Mouse (Mus musculus) embryonic facial prominence, embryonic 10.5 days (tissue): ENCODE measurements at regions not wholly inside any gene's neighbourhood (a gene's known extent, or its start where the extent isn't known, plus 50 kb on each side); places are given as distances from the start of the nearest gene placed in this dataset.

Experiments
- DNase-seq: peaks from one replicate; pipeline ENCODE4 v3.0.0-alpha.2; 2017; ENCODE audit warnings: low spot score
- H3K27ac ChIP-seq: fragments of 300-500 bp; sonication (generic); replicated peaks from 2 replicates; pipeline ENCODE4 v1.5.1; 2016; ENCODE audit warnings: mild to moderate bottlenecking
- H3K27me3 ChIP-seq: fragments of 300-500 bp; sonication (generic); replicated peaks from 2 replicates; pipeline ENCODE4 v1.6.1; 2016; ENCODE audit warnings: low read depth, mild to moderate bottlenecking; ENCODE audit not compliant: poor library complexity, severe bottlenecking
- H3K36me3 ChIP-seq: fragments of 300-500 bp; sonication (generic); replicated peaks from 2 replicates; pipeline ENCODE4 v1.6.1; 2016; ENCODE audit warnings: mild to moderate bottlenecking, moderate library complexity
- H3K4me1 ChIP-seq: fragments of 300-500 bp; sonication (generic); 2 replicates; pipeline ENCODE4 v1.6.1; 2016
- H3K4me3 ChIP-seq: fragments of 300-500 bp; sonication (generic); 2 replicates; pipeline ENCODE4 v1.5.1; 2016; ENCODE audit warnings: mild to moderate bottlenecking, moderate library complexity
- H3K9me3 ChIP-seq: fragments of 300-500 bp; sonication (generic); 2 replicates; pipeline ENCODE4 v1.6.1; 2016; ENCODE audit warnings: mild to moderate bottlenecking
- WGBS: fragments of 180-500 bp; shearing (Covaris S2); methylation state at CpG from one replicate; pipeline ENCODE4 v1.1.7; 2016; 5-methylcytosine and 5-hydroxymethylcytosine counted together

DNA sequence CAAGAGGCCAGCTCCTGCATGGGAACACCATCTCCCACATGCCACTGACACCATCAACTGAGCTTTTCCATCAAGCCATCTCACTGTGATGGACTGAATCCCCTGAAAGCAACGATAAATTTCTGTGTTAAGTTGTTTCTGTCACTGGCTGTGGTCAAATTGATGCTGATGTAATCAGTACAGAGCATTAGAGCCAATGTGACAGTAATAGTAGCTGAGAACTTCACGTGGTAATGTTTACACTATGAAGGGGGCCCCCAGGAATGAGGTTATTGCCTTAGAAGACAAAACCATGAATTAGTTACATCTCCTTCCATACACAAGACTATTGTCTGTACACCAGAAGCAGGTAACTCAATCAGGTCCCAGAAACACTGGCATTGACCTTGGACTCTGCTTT is 264.5 kb downstream of the Trib2 start:
- Histone ChIP-seq H3K36me3 (no peaks in the 10 kb centered on the region), H3K4me3 (no peak overlapping the region), H3K27me3 (no peaks in the 10 kb centered on the region), H3K27ac (no peak overlapping the region), H3K4me1 (no peaks in the 10 kb centered on the region), H3K9me3 (no peaks in the 10 kb centered on the region)
- DNase-seq = no peak
- WGBS = 79% methylated on average over 2 of the region's 2 CpGs

DNA sequence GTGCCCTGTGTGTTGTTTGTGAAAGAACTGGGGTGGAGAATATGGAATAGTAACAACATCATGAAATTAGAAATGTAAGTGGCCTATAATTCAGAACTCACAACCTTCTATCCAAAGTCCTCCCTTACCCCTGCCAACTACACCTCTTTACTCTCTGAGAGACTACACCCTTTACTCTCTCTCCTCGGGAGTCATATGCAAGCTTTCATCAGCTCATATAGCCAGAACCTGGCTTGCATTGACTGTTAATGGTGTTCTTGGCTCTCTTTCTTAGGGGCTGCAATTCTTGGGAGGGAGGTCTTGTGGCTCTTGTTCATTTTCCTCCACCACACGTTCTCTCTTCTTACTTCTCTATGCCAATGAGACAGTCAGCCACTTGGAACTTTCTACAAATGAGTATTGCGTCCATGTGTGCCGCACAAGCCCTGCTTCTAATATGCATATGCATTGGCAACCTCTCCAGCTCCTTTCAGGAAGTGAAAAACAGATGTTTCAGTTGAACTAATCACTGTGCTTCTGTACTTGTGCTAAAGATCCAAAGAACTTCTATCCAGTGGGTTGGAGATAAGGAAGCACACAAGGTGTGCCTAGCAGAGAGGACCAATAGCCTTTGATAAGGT is 265.3 kb downstream of the Trib2 start:
- H3K27me3 ChIP-seq = no peaks in the 10 kb centered on the region
- no peaks in the 10 kb centered on the region for H3K9me3 ChIP-seq
- WGBS = 67% methylated on average over 4 of the region's 4 CpGs
- H3K27ac ChIP-seq = no peak overlapping the region
- no peak for DNase-seq
- no peaks in the 10 kb centered on the region for H3K36me3 ChIP-seq
- no peak overlapping the region for H3K4me3 ChIP-seq
- H3K4me1 ChIP-seq = no peaks in the 10 kb centered on the region

DNA sequence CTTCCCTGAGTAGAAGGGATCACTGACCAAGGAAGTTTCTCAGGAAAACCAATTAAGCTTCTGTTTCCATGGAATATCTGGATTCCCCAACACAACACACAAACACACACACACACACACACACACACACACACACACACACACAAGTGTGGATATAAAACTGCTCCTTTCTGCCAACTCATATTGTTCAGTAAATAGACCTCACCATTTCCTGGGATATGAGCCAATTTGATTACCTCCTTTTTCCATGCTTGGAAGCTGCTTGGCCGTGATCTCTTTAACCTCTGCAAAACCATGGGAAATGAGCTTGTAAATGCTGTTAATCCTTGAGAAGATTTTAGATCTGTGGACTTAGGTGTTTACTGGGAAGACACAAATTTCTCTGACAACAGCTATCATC is 272.4 kb downstream of the Trib2 start:
- no peaks in the 10 kb centered on the region for H3K36me3 ChIP-seq
- no peaks in the 10 kb centered on the region for H3K27me3 ChIP-seq
- H3K4me1 ChIP-seq = no peaks in the 10 kb centered on the region
- H3K27ac ChIP-seq = no peak overlapping the region
- no peak overlapping the region for H3K4me3 ChIP-seq
- WGBS = 85% methylated on average over 1 of the region's 1 CpGs
- no peaks in the 10 kb centered on the region for H3K9me3 ChIP-seq
- DNase-seq = no peak

DNA sequence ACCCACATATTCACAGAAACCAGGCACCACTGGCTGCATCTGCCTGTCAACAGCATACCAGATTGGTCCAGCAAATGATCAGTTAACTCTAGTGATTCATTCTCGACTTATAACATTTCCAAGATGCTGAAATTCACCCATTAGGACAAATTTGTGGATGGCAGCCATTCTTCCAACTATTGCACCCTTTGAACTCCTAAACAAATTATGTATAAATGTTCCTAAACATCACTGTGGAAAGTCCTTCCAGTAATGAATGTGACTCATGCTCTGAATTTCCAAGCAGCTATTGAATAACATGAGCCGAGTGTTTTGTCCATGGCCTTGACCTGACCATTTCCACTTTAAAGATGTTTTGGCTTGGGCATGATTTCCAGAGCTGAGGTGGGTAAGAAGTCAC is 274.2 kb downstream of the Trib2 start:
- Histone ChIP-seq H3K27ac (no peak overlapping the region), H3K36me3 (no peaks in the 10 kb centered on the region), H3K27me3 (no peaks in the 10 kb centered on the region), H3K4me3 (no peak overlapping the region), H3K9me3 (no peaks in the 10 kb centered on the region), H3K4me1 (no peaks in the 10 kb centered on the region)
- WGBS = 81% methylated on average over 2 of the region's 2 CpGs
- DNase-seq = no peak

DNA sequence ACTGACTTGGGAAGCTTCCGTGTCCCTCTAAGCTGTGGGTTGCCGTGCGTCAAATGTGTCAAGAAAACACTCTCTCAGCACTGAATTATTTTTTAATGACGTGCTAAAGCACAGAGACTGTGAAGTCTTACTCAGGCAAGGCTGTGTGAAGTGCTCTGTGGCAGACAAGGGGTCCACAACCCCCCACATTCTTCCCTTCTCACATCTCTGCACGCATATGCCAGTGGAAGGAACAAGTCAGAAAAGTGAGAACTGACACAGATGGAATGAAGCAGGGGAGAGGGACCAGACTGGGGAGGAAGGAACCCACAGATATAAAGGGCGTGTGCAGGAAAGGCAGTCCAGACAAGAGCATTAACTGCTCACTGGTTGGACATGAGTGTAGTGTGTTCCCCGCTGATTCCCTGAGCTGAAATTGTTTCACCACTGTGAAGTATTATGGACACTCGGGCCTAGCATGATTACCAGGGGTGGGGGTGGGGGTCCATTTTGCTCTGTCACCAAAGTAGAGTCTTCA is 279.8 kb downstream of the Trib2 start:
- 0 out of 2 replicates have a peak, but pooled peaks cover under 1% of the 10 kb centered on the region for H3K4me1 ChIP-seq
- H3K4me3 ChIP-seq = no peak overlapping the region
- no peak overlapping the region for H3K27ac ChIP-seq
- H3K9me3 ChIP-seq = no peaks in the 10 kb centered on the region
- 83% methylated on average over 8 of the region's 8 CpGs for WGBS
- H3K27me3 ChIP-seq = no peaks in the 10 kb centered on the region
- no peak for DNase-seq
- no peaks in the 10 kb centered on the region for H3K36me3 ChIP-seq

DNA sequence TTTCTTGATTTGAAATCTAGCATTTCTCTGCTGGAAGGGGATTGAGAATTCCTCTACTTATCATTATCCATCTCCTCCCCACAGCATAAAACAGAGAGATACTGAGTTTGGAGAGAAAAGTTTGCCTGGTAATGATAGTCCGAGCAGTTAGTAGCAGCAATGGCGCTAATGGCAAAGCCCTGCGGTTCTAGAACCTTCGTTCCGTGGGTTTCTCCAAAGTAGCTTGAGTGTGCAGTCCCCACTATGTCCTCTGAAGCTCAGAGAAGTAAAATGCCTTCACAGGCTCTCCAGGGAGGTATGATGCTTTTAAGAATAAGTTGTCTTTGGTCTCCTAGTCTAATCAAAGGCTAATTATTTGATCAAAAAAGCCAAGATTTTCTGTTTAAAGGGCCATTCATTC is 280.5 kb downstream of the Trib2 start:
- Histone ChIP-seq H3K36me3 (no peaks in the 10 kb centered on the region), H3K27me3 (no peaks in the 10 kb centered on the region), H3K4me3 (no peak overlapping the region), H3K27ac (no peak overlapping the region), H3K9me3 (no peaks in the 10 kb centered on the region), H3K4me1 (0 out of 2 replicates have a peak, but pooled peaks cover 6% of the 10 kb centered on the region)
- 92% methylated on average over 5 of the region's 5 CpGs for WGBS
- no peak for DNase-seq

DNA sequence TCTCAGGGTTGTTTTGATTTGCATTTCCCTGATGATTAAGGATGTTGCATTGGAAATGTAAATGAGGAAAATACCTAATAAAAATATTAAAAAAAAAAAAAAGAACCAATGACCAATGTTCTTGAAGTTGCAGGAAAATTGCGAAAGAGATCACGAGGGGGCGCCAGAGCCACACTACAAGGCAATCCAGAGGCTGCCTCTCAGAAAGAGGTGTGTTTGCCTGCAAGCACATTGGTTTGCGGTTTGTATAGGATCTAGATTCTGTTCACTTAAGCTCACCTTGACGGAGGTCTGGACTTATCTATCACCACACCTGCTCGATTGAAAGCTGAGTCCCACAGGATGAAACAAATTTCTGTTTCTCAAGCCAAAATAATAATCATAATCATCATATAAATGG is 280.9 kb downstream of the Trib2 start:
- Histone ChIP-seq H3K36me3 (no peaks in the 10 kb centered on the region), H3K9me3 (no peaks in the 10 kb centered on the region), H3K4me1 (peaks cover 10% of the 10 kb centered on the region; the same call in 1 of the 2 replicates), H3K27me3 (no peaks in the 10 kb centered on the region), H3K27ac (no peak overlapping the region), H3K4me3 (no peak overlapping the region)
- WGBS = 11% methylated on average over 6 of the region's 6 CpGs
- peak; percentile 84 for DNase-seq

DNA sequence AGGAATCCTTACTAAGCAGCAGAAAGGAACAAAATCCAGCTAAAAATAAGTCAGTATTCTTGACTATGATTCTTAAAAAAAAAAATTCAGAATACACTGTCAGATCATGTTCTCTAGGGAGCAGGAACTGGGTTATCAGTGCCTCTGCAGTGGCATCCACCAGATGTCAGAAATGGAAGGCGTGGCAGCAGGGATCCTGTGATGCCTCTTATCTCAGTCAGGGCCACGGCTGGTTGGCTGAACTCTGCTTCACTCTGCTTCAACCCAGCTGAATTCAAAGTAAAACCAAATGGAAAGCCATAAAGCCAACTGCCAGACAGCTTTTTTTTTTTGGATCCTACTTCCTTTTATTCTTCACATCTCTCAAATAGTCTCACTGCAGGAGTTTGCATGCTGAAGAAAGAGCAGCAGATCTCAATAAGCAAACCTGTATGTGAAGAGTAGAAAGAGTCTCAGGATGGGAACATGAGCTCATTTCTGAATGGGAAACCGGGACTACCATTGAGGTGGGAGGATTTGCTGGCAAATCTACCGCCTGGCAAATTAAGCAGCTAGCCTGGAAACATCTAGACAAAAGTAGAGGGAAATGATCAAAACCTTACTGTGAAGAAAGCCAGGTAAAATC is 295.8 kb downstream of the Trib2 start:
- Histone ChIP-seq H3K27ac (no peak overlapping the region), H3K4me3 (no peak overlapping the region), H3K9me3 (no peaks in the 10 kb centered on the region), H3K4me1 (no peaks in the 10 kb centered on the region), H3K36me3 (no peaks in the 10 kb centered on the region), H3K27me3 (no peaks in the 10 kb centered on the region)
- 57% methylated on average over 4 of the region's 4 CpGs for WGBS
- no peak for DNase-seq

DNA sequence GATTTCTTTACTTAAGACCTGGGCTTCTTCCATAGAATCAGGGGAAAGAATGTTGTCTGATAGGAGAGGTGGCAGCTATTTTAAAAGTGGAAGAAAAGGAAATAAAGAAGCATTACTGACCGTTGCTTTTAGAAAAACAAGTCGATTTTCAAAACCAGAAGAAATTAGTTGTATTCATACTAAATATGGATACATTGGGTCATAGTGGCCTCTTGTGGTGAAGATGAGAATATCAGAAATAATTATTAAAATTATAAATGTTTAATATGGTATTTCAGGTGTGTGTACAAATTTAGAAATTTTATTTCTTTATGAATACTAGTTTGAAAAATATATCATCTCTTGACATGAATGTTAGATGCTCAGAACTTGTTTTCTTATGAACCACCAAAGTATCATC is 304.7 kb downstream of the Trib2 start:
- Histone ChIP-seq H3K4me3 (no peak overlapping the region), H3K27ac (no peak overlapping the region), H3K9me3 (no peaks in the 10 kb centered on the region), H3K27me3 (no peaks in the 10 kb centered on the region), H3K36me3 (no peaks in the 10 kb centered on the region), H3K4me1 (no peaks in the 10 kb centered on the region)
- 76% methylated on average over 2 of the region's 2 CpGs for WGBS
- no peak for DNase-seq

DNA sequence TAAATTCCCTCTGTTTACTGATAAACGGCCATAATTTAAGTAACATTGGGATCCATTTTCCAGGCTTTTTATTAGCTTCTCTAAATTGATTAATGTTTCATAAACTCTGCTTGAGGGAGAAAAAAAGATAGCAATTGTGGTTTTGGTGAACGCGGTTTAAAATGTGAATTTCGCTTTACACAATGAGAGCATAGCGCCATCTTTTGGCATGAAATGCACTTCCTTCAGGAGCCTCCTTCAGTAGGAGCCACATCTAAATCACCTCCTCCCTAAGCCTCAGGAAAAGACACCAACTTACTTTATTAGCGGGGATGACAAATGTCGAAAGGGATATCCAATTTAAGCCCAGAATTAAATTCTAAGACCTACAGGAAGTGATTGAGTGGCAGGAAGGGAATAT is 309.1 kb downstream of the Trib2 start:
- Histone ChIP-seq H3K4me1 (no peaks in the 10 kb centered on the region), H3K27ac (no peak overlapping the region), H3K36me3 (no peaks in the 10 kb centered on the region), H3K9me3 (no peaks in the 10 kb centered on the region), H3K4me3 (no peak overlapping the region), H3K27me3 (no peaks in the 10 kb centered on the region)
- WGBS = 33% methylated on average over 7 of the region's 7 CpGs
- DNase-seq = no peak

DNA sequence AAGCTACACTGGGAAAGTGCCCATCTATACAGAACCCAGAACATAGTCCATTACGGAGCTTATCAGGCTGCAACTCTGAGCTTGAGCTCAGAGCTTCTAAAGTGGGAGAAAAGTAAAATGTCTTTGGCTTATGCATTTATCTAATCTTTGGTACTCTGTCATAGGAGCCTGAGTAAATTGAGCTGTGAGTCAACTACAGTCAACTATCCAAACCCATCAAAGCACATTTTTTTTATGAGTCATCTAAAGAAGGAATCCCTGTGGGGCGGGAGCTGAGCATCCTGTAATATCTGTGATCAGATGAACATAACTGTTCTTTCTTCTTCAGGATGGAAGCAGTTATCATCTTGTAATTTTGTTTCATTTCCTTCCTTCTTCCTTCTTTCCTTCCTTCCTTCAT is 323.1 kb downstream of the Trib2 start:
- 87% methylated on average over 2 of the region's 2 CpGs for WGBS
- no peak overlapping the region for H3K4me3 ChIP-seq
- no peaks in the 10 kb centered on the region for H3K27me3 ChIP-seq
- H3K36me3 ChIP-seq = no peaks in the 10 kb centered on the region
- no peaks in the 10 kb centered on the region for H3K4me1 ChIP-seq
- DNase-seq = no peak
- no peaks in the 10 kb centered on the region for H3K9me3 ChIP-seq
- no peak overlapping the region for H3K27ac ChIP-seq

DNA sequence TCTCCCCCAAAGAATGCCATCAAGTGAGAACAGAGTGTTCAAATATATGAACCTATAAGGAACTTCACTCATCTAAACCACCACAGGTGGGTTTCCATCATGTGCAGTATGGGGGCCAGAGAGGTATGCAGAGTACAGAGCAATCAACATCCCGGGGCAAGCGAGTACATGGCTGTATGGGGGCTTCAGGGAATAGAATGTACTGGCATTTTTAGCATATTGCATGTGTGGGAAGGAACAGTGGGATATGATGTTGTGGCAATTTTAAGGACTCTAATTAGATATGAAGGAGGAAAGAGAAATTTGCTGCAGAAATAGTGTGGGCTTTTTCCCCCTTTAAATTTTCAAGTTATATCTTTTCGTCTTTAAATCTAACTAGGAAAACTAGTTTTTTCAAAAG is 344.0 kb downstream of the Trib2 start:
- no peak overlapping the region for H3K27ac ChIP-seq
- DNase-seq = no peak
- 88% methylated on average over 3 of the region's 3 CpGs for WGBS
- no peak overlapping the region for H3K4me3 ChIP-seq
- no peaks in the 10 kb centered on the region for H3K36me3 ChIP-seq
- H3K27me3 ChIP-seq = no peaks in the 10 kb centered on the region
- H3K4me1 ChIP-seq = no peaks in the 10 kb centered on the region
- H3K9me3 ChIP-seq = no peaks in the 10 kb centered on the region

DNA sequence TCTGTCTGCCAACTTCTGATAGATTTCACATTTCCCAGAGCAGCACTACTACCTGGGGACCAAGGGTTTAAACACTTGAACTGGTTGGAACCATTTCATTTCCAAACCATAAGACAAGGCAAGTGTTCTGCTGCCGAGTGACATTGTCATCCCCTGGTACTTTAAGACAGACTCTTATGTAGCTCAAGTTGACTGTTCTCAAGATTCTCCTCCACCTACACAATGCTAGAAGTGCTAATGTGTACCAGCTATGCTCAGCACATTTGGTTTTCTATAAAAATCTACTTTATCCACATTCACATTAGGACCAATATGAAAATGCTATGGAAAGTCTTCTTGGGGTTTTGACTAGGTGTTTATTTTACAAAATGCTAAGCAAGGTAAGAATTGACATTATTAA is 357.3 kb downstream of the Trib2 start:
- no peak overlapping the region for H3K4me3 ChIP-seq
- no peaks in the 10 kb centered on the region for H3K4me1 ChIP-seq
- H3K27me3 ChIP-seq = no peaks in the 10 kb centered on the region
- WGBS = 85% methylated on average over 1 of the region's 1 CpGs
- H3K27ac ChIP-seq = no peak overlapping the region
- DNase-seq = no peak
- H3K9me3 ChIP-seq = no peaks in the 10 kb centered on the region
- no peaks in the 10 kb centered on the region for H3K36me3 ChIP-seq
